Mouse (Mus musculus) hindbrain, embryonic 16.5 days (tissue): Measurements from ENCODE around the gene Izumo2. TPM values are rescaled to one million over a fixed set of nuclear protein-coding genes. Genes with fewer than 3 reads are reported as not detected.

Experiments
- ATAC-seq: fragments of 200-750 bp; cut with Nextera tagmentation; 2 replicates; pipeline ENCODE4 v1.8.0; 2017; ENCODE audit warnings: moderate TSS enrichment, moderate library complexity
- H3K27ac ChIP-seq: fragments of 300-500 bp; sonication (generic); 2 replicates; pipeline ENCODE4 v1.5.1; 2014; ENCODE audit warnings: low read depth, mild to moderate bottlenecking, control low read depth, low read length, moderate library complexity
- H3K27me3 ChIP-seq: fragments of 300-500 bp; sonication (generic); replicated peaks from 2 replicates; pipeline ENCODE4 v1.6.1; 2014; ENCODE audit warnings: low read length; ENCODE audit not compliant: control insufficient read depth, insufficient read depth
- H3K36me3 ChIP-seq: fragments of 300-500 bp; sonication (generic); 2 replicates; pipeline ENCODE4 v1.6.1; 2014; ENCODE audit warnings: mild to moderate bottlenecking, low read length, moderate library complexity, mixed read lengths; ENCODE audit not compliant: control insufficient read depth, insufficient read depth
- H3K4me1 ChIP-seq: fragments of 300-500 bp; sonication (generic); 2 replicates; pipeline ENCODE4 v1.6.1; 2014; ENCODE audit warnings: low read depth, low read length; ENCODE audit not compliant: control insufficient read depth, insufficient read depth
- H3K4me2 ChIP-seq: fragments of 300-500 bp; sonication (generic); 2 replicates; pipeline ENCODE4 v1.6.1; 2014; ENCODE audit warnings: mild to moderate bottlenecking, low read length, control low read depth, moderate library complexity
- H3K4me3 ChIP-seq: fragments of 300-500 bp; sonication (generic); 2 replicates; pipeline ENCODE4 v1.5.1; 2014; ENCODE audit warnings: mild to moderate bottlenecking, low read length, control low read depth, moderate library complexity
- H3K9ac ChIP-seq: fragments of 300-500 bp; sonication (generic); 2 replicates; pipeline ENCODE4 v1.6.1; 2014; ENCODE audit warnings: low read depth, mild to moderate bottlenecking, control low read depth, low read length, moderate library complexity
- H3K9me3 ChIP-seq: fragments of 300-500 bp; sonication (generic); 2 replicates; pipeline ENCODE4 v1.6.1; 2014; ENCODE audit warnings: mild to moderate bottlenecking, low read length, moderate library complexity; ENCODE audit not compliant: control insufficient read depth
- WGBS: fragments of 180-500 bp; shearing (Covaris S2); extraction: QIAGEN DNeasy Blood & Tissue Kit; methylation state at CpG from one replicate; pipeline ENCODE4 v1.1.7; 2014; 5-methylcytosine and 5-hydroxymethylcytosine counted together
- polyA plus RNA-seq: library from polyadenylated mRNA; unstranded; fragments of >200 nt; fragmentation: Nextera tagmentation; extraction: Ambion mirVana; gene quantifications from 2 replicates; pipeline ENCODE4 v1.2.1, GENCODE M21; 2015

Gene Izumo2
- polyA plus RNA-seq, 1 experiment from 2014 or later: not detected

- Histone ChIP-seq H3K27me3 (no peaks in the 10 kb centered on the region), H3K9me3 (no peaks in the 10 kb centered on the region), H3K4me3 (no peak overlapping the region), H3K36me3 (peaks cover 14% of the 10 kb centered on the region), H3K4me1 (no peaks in the 10 kb centered on the region), H3K4me2 (no peak overlapping the region), H3K9ac (no peak overlapping the region), H3K27ac (no peak overlapping the region)
- 87% methylated on average over 5 of the region's 5 CpGs for WGBS
- no peak for ATAC-seq
These were observed 59.6 kb downstream of the Izumo2 start for GRCm38 (mm10) chr7:44768129-44768528.

Other genes with a start within 250 kb of the Izumo2 start
- 3.1 and 3.9 TPM in 2 replicates for gene Aspdh, start 243.4 kb upstream of the Izumo2 start, polyA plus RNA-seq
- gene Josd2, start 240.8 kb upstream of the Izumo2 start, polyA plus RNA-seq: 42.5 and 46.2 TPM in 2 replicates
- 145 and 150 TPM in 2 replicates for gene Emc10, start 212.2 kb upstream of the Izumo2 start, polyA plus RNA-seq
- gene Fam71e1, start 212.2 kb upstream of the Izumo2 start, polyA plus RNA-seq: 20.4 and 23.7 TPM in 2 replicates
- gene Mybpc2, start 184.1 kb upstream of the Izumo2 start, polyA plus RNA-seq: 0.14 and 0.15 TPM in 2 replicates
- not detected in 2 replicates for gene Spib, start 176.7 kb upstream of the Izumo2 start, polyA plus RNA-seq
- 20.5 and 26.3 TPM in 2 replicates for gene Pold1, start 159.9 kb upstream of the Izumo2 start, polyA plus RNA-seq
- gene Nr1h2, start 154.8 kb upstream of the Izumo2 start, polyA plus RNA-seq: 62.0 and 66.1 TPM in 2 replicates
- 1.1 and 1.6 TPM in 2 replicates for gene Napsa, start 136.4 kb upstream of the Izumo2 start, polyA plus RNA-seq
- 6.4 and 8.5 TPM in 2 replicates for gene Kcnc3, start 118.1 kb upstream of the Izumo2 start, polyA plus RNA-seq
- gene Myh14, start 37.9 kb upstream of the Izumo2 start, polyA plus RNA-seq: 5.0 and 8.0 TPM in 2 replicates
- gene Vrk3, start 39.7 kb downstream of the Izumo2 start, polyA plus RNA-seq: 31.2 and 34.0 TPM in 2 replicates
- gene Zfp473, start 42.3 kb downstream of the Izumo2 start, polyA plus RNA-seq: 1.1 and 1.4 TPM in 2 replicates
- 42.5 and 51.6 TPM in 2 replicates for gene Nup62, start 107.3 kb downstream of the Izumo2 start, polyA plus RNA-seq
- 0.80 and 1.7 TPM in 2 replicates for gene Il4i1, start 107.6 kb downstream of the Izumo2 start, polyA plus RNA-seq
- 2.7 and 2.9 TPM in 2 replicates for gene Atf5, start 107.9 kb downstream of the Izumo2 start, polyA plus RNA-seq
- 90.7 and 92.8 TPM in 2 replicates for gene Akt1s1, start 140.2 kb downstream of the Izumo2 start, polyA plus RNA-seq
- gene Tbc1d17, start 140.3 kb downstream of the Izumo2 start, polyA plus RNA-seq: 112 and 120 TPM in 2 replicates
- gene Pnkp, start 148.4 kb downstream of the Izumo2 start, polyA plus RNA-seq: 30.1 and 34.0 TPM in 2 replicates
- 389 and 459 TPM in 2 replicates for gene Ptov1, start 161.0 kb downstream of the Izumo2 start, polyA plus RNA-seq
- gene Med25, start 184.0 kb downstream of the Izumo2 start, polyA plus RNA-seq: 136 and 158 TPM in 2 replicates
- 18.1 and 19.6 TPM in 2 replicates for gene Fuz, start 187.3 kb downstream of the Izumo2 start, polyA plus RNA-seq
- 128 and 133 TPM in 2 replicates for gene Ap2a1, start 220.8 kb downstream of the Izumo2 start, polyA plus RNA-seq
- 0.15 TPM in 1 of 2 replicates, not detected in the other for gene Tsks, start 234.5 kb downstream of the Izumo2 start, polyA plus RNA-seq